Comparison of ENCODE assay signal across 8 mouse cellular contexts in the genomic region with DNA sequence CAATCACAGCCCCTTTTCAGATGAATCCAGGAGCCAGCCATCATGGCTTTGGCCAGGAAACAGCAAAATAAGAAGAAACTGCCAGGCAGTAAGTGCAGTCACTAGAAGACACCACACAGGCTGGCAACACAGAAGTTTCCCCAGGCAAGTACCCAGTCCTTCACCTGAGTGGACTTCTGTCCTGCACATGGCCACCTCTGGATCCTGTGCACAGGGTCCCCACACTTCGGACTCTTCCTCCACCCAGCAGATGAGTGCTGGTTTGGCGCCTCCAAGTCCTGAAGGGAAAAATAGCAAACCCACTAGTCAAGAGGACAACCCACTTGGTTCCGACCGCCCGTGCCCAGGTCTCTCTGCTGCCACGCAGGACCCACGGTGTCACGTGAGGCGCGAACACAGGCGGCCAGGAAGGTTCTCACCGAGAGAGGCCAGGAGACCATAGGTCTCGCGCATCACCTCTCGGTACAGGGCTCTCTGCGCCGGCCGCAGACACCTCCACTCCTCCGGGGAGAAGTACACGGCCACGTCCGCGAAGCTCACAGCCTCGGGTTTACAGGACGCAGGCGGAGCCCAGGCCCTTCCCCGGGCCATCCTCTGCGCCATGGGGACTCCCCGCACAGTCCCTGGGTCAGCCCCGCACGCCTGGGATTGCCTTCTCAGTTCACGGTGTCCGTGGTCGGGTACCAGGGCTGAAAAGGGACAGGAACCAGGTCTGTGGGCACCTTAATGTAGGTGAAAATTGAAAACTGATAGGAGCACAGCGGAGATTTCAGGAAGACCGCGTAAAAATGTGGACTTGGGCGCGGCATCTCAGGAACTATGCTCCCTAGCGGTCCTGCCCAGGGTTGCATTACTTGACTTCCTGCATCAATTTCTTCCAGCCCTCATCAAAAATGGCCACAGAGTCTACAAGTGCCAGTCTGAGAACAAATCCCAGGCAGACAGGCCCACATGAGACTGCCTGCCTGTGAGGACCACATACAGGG. TPM values are rescaled to one million over a fixed set of nuclear protein-coding genes. Genes with fewer than 3 reads are reported as not detected.
DNase-seq lines count a peak whose midpoint lies in the region; ATAC-seq and TF ChIP-seq lines count a peak whose summit lies in the region.
"Not testable (repeated sequence)": the region's sequence is repeated elsewhere in the genome, so short reads cannot be mapped to it uniquely, and the experiment has no call there.

A gene (minus strand): TSS at position 821 of the 986 bp plus-strand sequence.

- peak; percentile 93 for DNase-seq in ES-CJ7 (ENCODE audit: low read depth, low spot score)
- peak; percentile 88 for DNase-seq in cerebellum, adult 11-12 months
- peak; percentile 68 for DNase-seq in heart, postnatal 25 days (ENCODE audit: low spot score)
- peak; percentile 68 to 92 for DNase-seq in layer of hippocampus, adult 18-20 months (ENCODE audit: low spot score in 2 of 2)
- peak; percentile 86 for DNase-seq in lung, adult 2 months
- DNase-seq in thymus, adult 18-20 months, result peak; percentile 46 to 70

- ATAC-seq in forebrain, embryonic 15.5 days (replicated peaks), result peak; percentile 88
- ATAC-seq in neutrophil, adult 5-6 weeks (ENCODE audit: extremely low read depth, insufficient number of reproducible peaks, low FRiP score, poor library complexity, severe bottlenecking), result peak; percentile 86

- not testable (repeated sequence) for H3K4me1 ChIP-seq in forebrain, embryonic 15.5 days; lung, adult 2 months (ENCODE audit: control insufficient read depth, insufficient read depth, low read length)

- H3K4me2 ChIP-seq in forebrain, embryonic 15.5 days (replicated peaks), result peak within 1 kb of the TSS; percentile 95

- H3K27ac ChIP-seq in forebrain, embryonic 15.5 days (replicated peaks), result peak within 1 kb of the TSS; percentile 75

- TF ChIP-seq CTCF in lung, adult 2 months (IDR thresholded peaks at IDR 0.05; ENCODE audit: insufficient read depth, low read length), result peak; percentile 80

- not testable (repeated sequence) for H3K9me3 ChIP-seq in forebrain, embryonic 15.5 days

- not testable (repeated sequence) for H3K36me3 ChIP-seq in forebrain, embryonic 15.5 days

- intact Hi-C loops in heart, postnatal 25 days (cut with DNase I), result loop anchor here (5.0 kb wide), 1 partner anchor 44 kb away; no protein-coding TSS in a partner anchor

- WGBS in forebrain, embryonic 15.5 days, result 5% methylated on average over 40 of the region's 40 CpGs
- 3% methylated on average over 40 of the region's 40 CpGs for WGBS in lung, adult 2 months

- peak within 1 kb of the TSS; percentile 54 for H3K4me3 ChIP-seq in forebrain, embryonic 15.5 days
- H3K4me3 ChIP-seq in lung, adult 2 months (replicated peaks; ENCODE audit: extremely low read depth, low read depth, low read length), result peak within 1 kb of the TSS; percentile 62

- H3K27me3 ChIP-seq in forebrain, embryonic 15.5 days, result not testable (repeated sequence)

- peak; percentile 81; the same call in 1 of the 2 replicates for TF ChIP-seq POLR2A in lung, adult 2 months (IDR thresholded peaks at IDR 0.05; ENCODE audit: borderline replicate concordance, extremely low read depth, low read depth, low read length)

- peak within 1 kb of the TSS; percentile 73 for H3K9ac ChIP-seq in forebrain, embryonic 15.5 days (replicated peaks)

RNA-seq across cellular contexts. Expression of the gene that starts here (rescaled TPM):
- polyA plus RNA-seq in forebrain, embryonic 15.5 days (2015; fragmentation: Nextera tagmentation; extraction: Ambion mirVana), result 4.6 and 6.1 TPM in 2 replicates
- 1 to 10 TPM; 2.7 to 2.8 TPM for total RNA-seq in heart, postnatal 25 days (2021)
- total RNA-seq in layer of hippocampus, adult 18-20 months (2021), result 1 to 10 TPM; 3.8 to 3.9 TPM
- polyA plus RNA-seq in lung, adult 2 months (2012; rRNA removed), result 7.5 and 8.5 TPM in 2 replicates
- total RNA-seq in neutrophil, adult 5-6 weeks (2017), result 19.3 and 24.2 TPM in 2 replicates

Comparison
In these comparisons a context has a peak if more than half of its experiments do, and no peak if none do; other contexts are left out.
1. Peak in every context shown above with its lines: DNase-seq, ATAC-seq, H3K4me3 ChIP-seq and H3K27ac ChIP-seq.